Mouse (Mus musculus) adrenal gland, postnatal 36 days (tissue): ENCODE data around the gene Lrrc74b. TPM values are rescaled to one million over a fixed set of nuclear protein-coding genes. Genes with fewer than 3 reads are reported as not detected.

ENCODE experiments used
- DNase-seq, 2 experiments: peaks; one replicate each; pipeline ENCODE4 v3.0.0; 2021; ENCODE audit warnings: mixed read lengths in 1 of 2
- total RNA-seq, 2 experiments: library from RNA; stranded (reverse); gene quantifications; 2 replicates each; pipeline ENCODE4 v1.2.3; 2021

Lrrc74b gene
- total RNA-seq, 2 experiments from 2014 or later, result not detected

DNA sequence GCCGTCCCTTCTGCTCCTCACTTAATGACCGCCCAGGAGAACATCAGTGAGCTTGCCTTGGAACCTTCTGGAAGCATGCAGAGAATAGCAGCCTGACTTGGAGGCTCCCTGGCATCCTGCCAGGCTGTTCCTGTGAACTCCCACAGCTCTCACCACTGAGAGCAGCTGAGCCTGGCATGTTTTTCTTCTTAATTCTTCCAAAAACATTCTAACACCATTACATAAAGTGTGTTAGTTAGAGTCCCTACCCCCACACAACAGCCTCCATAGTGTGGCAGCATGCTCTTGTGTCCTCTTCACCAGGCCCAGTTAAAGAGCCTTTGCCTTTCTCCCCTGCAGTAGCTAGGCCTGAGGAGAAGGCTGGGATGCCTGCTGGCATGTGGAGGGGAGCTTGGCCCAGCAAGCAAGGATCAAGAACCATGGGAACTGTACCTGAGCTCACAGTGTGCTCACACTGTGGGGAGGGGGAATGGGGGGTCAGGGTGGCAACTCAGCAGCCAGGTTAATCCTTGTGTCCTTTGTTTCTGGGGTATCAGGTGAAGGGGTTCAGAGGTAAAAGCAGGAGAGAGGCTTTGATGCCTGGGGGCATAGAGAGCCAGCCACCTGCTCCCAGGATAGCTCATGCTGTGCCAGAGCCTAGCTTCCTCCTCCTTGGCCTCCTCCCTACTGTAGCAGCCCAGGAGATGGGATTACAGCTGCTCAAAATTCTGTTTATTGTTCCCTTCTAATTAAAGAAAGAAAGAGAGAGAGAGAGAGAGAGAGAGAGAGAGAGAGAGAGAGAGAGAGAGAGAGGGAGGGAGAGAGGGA, 64.3 kb downstream of the Lrrc74b start:
- peak; percentile 48 to 69 for DNase-seq

Other genes with a start within 250 kb of the Lrrc74b start
- under 1 TPM; 0.40 to 0.63 TPM for gene Serpind1, start 229.9 kb downstream of the Lrrc74b start, total RNA-seq
- 10 to 100 TPM; 27.3 to 30.2 TPM for gene Snap29, start 155.3 kb downstream of the Lrrc74b start, total RNA-seq
- 10 to 100 TPM; 90.6 to 97.2 TPM for gene Pi4ka, start 154.9 kb downstream of the Lrrc74b start, total RNA-seq
- 10 to 100 TPM; 30.4 to 38.1 TPM for gene Crkl, start 109.3 kb downstream of the Lrrc74b start, total RNA-seq
- 1 to 10 TPM; 6.5 to 8.5 TPM for gene Aifm3, start 71.6 kb downstream of the Lrrc74b start, total RNA-seq
- 10 to 100 TPM; 56.1 to 59.9 TPM for gene Lztr1, start 52.6 kb downstream of the Lrrc74b start, total RNA-seq
- 10 to 100 TPM; 31.4 to 39.4 TPM for gene Thap7, start 30.1 kb downstream of the Lrrc74b start, total RNA-seq
- 1 to 10 TPM; 1.4 TPM for gene P2rx6, start 638 bp upstream of the Lrrc74b start, total RNA-seq
- gene Slc7a4, start 22.0 kb upstream of the Lrrc74b start, total RNA-seq, result 10 to 100 TPM; 10.1 to 17.8 TPM
- gene Smpd4, start 58.1 kb upstream of the Lrrc74b start, total RNA-seq, result 10 to 100 TPM; 24.5 to 28.1 TPM
- gene Ccdc74a, start 85.2 kb upstream of the Lrrc74b start, total RNA-seq, result 1 to 10 TPM; 1.5 to 2.5 TPM
- 10 to 100 TPM; 52.9 to 60.5 TPM for gene Med15, start 171.6 kb upstream of the Lrrc74b start, total RNA-seq
- 10 to 100 TPM; 38.3 to 43.1 TPM for gene Klhl22, start 198.4 kb upstream of the Lrrc74b start, total RNA-seq
- 10 to 100 TPM in 1 of 2 experiments, 1 to 10 TPM in 1; 8.6 to 11.6 TPM for gene Scarf2, start 236.0 kb upstream of the Lrrc74b start, total RNA-seq